Mouse (Mus musculus) liver (tissue): Measurements from ENCODE around the gene AI413582.

ENCODE experiments used
- DNase-seq: peaks from one replicate; pipeline ENCODE4 v3.0.0-alpha.2; 2020; ENCODE audit warnings: mixed read lengths

Gene AI413582

GRCm38 (mm10) chr17:27565163-27565941 is at the start of gene AI413582:
AI413582 (minus strand) TSS chr17:27565756.
- DNase-seq = peak; percentile 96

- no peak for DNase-seq
Measured at GRCm38 (mm10) chr17:27613016-27613415, 47.5 kb upstream of the AI413582 start.

- no peak for DNase-seq
Measured at GRCm38 (mm10) chr17:27611994-27612393, 46.4 kb upstream of the AI413582 start.

- no peak for DNase-seq
Measured at GRCm38 (mm10) chr17:27611519-27611884, 45.9 kb upstream of the AI413582 start.

- DNase-seq = no peak
Measured at GRCm38 (mm10) chr17:27610679-27611518, 45.3 kb upstream of the AI413582 start.

GRCm38 (mm10) chr17:27609576-27609975 is 44.0 kb upstream of the AI413582 start:
- DNase-seq = no peak

- no peak for DNase-seq
Measured at GRCm38 (mm10) chr17:27603522-27604234, 38.1 kb upstream of the AI413582 start.

- DNase-seq = no peak
Measured at GRCm38 (mm10) chr17:27603036-27603435, 37.5 kb upstream of the AI413582 start.

GRCm38 (mm10) chr17:27600869-27601268 is 35.3 kb upstream of the AI413582 start:
- no peak for DNase-seq

GRCm38 (mm10) chr17:27600286-27600685 is 34.7 kb upstream of the AI413582 start:
- DNase-seq = no peak

GRCm38 (mm10) chr17:27596376-27597190 is 31.0 kb upstream of the AI413582 start:
- DNase-seq = no peak

- DNase-seq = no peak
Measured at GRCm38 (mm10) chr17:27595659-27596375, 30.3 kb upstream of the AI413582 start.

GRCm38 (mm10) chr17:27592565-27592910 is 27.0 kb upstream of the AI413582 start:
- no peak for DNase-seq

- no peak for DNase-seq
Measured at GRCm38 (mm10) chr17:27591826-27592564, 26.4 kb upstream of the AI413582 start.

GRCm38 (mm10) chr17:27588231-27588630 is 22.7 kb upstream of the AI413582 start:
- DNase-seq = no peak

GRCm38 (mm10) chr17:27587252-27587651 is 21.7 kb upstream of the AI413582 start:
- DNase-seq = no peak

- DNase-seq = no peak
Measured at GRCm38 (mm10) chr17:27586661-27587060, 21.1 kb upstream of the AI413582 start.

- DNase-seq = peak; percentile 60
Measured at GRCm38 (mm10) chr17:27583185-27583894, 17.8 kb upstream of the AI413582 start.

- peak; percentile 63 for DNase-seq
Measured at GRCm38 (mm10) chr17:27580392-27581068, 15.0 kb upstream of the AI413582 start.

- DNase-seq = no peak
Measured at GRCm38 (mm10) chr17:27579816-27580215, 14.3 kb upstream of the AI413582 start.
